Mouse (Mus musculus): Measurements from ENCODE around the gene Ddx19b. TPM values are rescaled to one million over a fixed set of nuclear protein-coding genes. Genes with fewer than 3 reads are reported as not detected.
"Not testable (repeated sequence)": the region's sequence is repeated elsewhere in the genome, so short reads cannot be mapped to it uniquely, and the experiment has no call there.

Ddx19b gene
- polyA plus RNA-seq, 1 experiment: 4.9 TPM

DNA sequence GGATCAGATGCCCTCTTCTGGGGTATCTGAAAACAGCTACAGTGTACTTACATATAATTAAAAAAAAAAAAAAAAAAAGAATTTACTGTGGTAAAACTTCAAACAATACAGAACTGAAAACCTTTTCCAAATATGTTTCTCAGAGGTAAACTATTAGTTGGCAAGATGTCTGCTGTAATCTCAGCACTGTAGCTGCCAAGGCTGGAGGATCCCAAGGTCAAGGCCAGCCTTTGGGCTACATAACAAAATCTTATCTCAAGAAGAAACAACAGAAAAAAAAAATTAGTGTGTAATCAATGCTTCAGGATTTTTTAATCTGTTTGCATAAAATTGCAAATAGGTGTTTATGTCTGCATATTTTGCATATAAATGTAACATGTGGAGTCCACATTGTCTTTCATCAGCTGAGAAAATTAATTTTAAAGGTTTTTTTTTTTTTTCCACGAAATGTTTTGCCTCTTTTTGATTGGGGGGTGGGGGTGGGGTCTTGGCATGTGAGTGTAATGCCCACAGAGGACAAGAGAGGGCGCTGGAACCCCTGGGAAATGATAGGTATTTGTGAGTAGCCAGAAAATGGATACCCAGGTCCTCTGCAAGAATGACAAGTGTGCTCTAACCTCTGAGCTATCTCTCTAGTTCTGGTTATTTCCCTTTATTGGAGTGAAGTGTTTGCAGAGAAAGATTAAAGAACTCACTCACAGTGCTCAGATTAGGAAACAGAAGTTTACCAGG is 12.6 kb upstream of the Ddx19b start:
- Histone ChIP-seq H3K4me1 (ENCODE audit: control insufficient read depth, insufficient read depth, low read length) (no peaks in the 10 kb centered on the region), H3K4me3 (replicated peaks; ENCODE audit: extremely low read depth, low read depth, low read length) (no peak overlapping the region)
- TF ChIP-seq CTCF (IDR thresholded peaks at IDR 0.05; ENCODE audit: insufficient read depth, low read length) (no peak), POLR2A (IDR thresholded peaks at IDR 0.05; ENCODE audit: borderline replicate concordance, extremely low read depth, low read depth, low read length) (no peak)
- DNase-seq: no peak
- 43% methylated on average over 2 of the region's 2 CpGs for WGBS

DNA sequence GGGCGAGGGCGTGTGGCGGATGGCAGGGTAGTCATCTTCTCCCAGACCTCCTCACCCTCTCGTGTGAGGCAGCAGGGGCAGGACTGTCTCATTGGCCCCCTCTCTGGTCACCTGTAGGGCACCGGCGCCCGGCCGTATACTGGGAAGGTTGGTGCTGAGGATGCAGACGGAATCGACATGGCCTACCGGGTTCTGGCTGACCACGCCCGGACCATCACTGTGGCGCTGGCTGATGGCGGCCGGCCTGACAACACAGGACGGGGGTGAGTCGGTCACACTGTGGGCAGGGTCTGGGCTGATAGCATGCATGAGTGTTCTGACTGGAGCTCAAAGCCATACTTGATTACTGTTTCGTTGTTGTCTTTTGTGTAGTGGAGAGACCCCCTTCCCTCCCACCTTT is 11.0 kb upstream of the Ddx19b start:
- Histone ChIP-seq H3K4me3 (replicated peaks; ENCODE audit: extremely low read depth, low read depth, low read length) (no peak overlapping the region), H3K4me1 (ENCODE audit: control insufficient read depth, insufficient read depth, low read length) (no peaks in the 10 kb centered on the region)
- no peak for TF ChIP-seq CTCF (IDR thresholded peaks at IDR 0.05; ENCODE audit: insufficient read depth, low read length)
- no peak for DNase-seq
- WGBS: 96% methylated on average over 19 of the region's 19 CpGs

DNA sequence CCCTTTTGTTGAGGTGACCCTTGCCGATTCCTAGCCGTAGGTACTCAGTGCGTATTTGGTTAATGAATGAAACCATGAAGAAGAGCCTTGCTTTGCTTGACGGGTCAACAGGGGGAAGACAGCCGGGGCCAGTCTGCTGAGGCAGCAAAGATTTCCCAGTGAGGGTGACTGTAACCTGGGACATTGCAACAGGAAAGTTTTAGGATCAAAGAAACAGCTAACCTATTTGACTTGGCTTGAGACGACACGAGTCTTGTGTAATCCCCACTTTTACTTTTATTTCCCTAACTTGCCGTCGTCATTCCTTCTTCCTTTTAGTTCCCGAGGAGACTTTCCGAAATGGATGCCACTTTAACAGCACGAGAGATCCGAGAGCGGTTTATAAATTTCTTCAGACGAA is 5.0 kb upstream of the Ddx19b start:
- DNase-seq: no peak
- no peak for TF ChIP-seq POLR2A (IDR thresholded peaks at IDR 0.05; ENCODE audit: borderline replicate concordance, extremely low read depth, low read depth, low read length)
- no peak for TF ChIP-seq CTCF (IDR thresholded peaks at IDR 0.05; ENCODE audit: insufficient read depth, low read length)
- Histone ChIP-seq H3K4me1 (ENCODE audit: control insufficient read depth, insufficient read depth, low read length) (peaks cover 3% of the 10 kb centered on the region; the same call in 1 of the 2 replicates), H3K4me3 (replicated peaks; ENCODE audit: extremely low read depth, low read depth, low read length) (no peak overlapping the region)
- WGBS: 88% methylated on average over 15 of the region's 15 CpGs

DNA sequence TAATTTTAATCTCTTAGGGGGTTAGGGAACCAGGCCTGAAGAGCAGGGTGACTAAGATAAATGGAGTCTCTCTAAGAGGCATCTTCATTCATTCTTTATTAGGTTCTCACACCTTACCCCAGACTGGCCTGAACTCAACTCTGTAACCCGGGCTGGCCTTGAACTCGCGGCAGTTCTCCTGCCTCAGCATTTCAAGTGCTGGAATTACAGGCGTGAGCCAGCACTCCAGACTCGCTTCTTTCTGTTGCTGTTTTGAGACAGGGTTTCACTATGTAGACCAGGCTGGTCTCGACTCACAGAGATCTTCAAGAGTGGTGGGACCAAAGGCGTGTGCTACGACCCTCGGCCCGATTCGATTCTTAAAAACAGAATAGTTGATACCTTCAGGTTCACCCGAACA is 2.7 kb upstream of the Ddx19b start:
- Histone ChIP-seq H3K4me1 (ENCODE audit: control insufficient read depth, insufficient read depth, low read length) (peaks cover 3% of the 10 kb centered on the region; the same call in 1 of the 2 replicates), H3K4me3 (replicated peaks; ENCODE audit: extremely low read depth, low read depth, low read length) (peak overlapping the region; percentile 90)
- 15% methylated on average over 12 of the region's 12 CpGs for WGBS
- TF ChIP-seq POLR2A (IDR thresholded peaks at IDR 0.05; ENCODE audit: borderline replicate concordance, extremely low read depth, low read depth, low read length) (no peak), CTCF (IDR thresholded peaks at IDR 0.05; ENCODE audit: insufficient read depth, low read length) (no peak)
- no peak for DNase-seq

DNA sequence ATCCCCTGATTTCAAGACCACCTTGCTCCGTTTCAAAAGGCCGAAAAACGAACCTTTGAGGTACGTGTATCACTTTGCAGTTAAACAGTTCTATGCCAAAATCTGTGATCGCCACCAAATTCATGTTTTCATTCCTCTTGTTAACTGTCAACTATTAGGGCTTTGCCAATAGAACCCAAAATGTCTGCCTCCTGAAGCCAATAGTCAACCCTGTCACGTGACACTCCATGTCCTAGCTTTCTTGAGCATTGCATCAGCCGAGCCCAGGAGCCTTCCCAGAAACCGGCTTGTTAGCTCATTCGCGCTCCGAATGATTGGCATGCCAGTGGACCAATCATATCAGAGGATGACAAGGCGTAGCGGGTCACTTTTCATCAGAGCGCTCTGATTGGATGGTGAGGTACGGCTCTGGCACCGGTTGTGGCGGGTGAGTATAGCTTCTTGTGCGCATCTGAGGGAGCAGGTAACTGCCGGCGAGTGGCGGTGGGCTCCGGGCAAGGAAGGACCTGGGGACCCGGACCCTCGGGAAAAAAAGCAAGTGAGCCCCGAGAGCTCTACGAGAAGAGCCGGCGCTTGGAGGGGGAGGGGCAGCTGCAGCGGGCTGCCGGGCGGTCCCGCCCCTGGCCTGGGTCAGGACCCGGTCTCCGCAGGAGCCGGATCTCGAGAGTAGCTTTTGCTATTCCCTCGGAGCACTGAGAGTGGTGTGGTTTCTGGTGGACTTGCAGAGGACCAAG is 2.1 kb upstream of the Ddx19b start:
- no peak for TF ChIP-seq CTCF (IDR thresholded peaks at IDR 0.05; ENCODE audit: insufficient read depth, low read length)
- TF ChIP-seq POLR2A (IDR thresholded peaks at IDR 0.05; ENCODE audit: borderline replicate concordance, extremely low read depth, low read depth, low read length): peak; percentile 67; the same call in 1 of the 2 replicates
- peaks cover 3% of the 10 kb centered on the region; the same call in 1 of the 2 replicates for H3K4me1 ChIP-seq (ENCODE audit: control insufficient read depth, insufficient read depth, low read length)
- 7% methylated on average over 37 of the region's 37 CpGs for WGBS
- DNase-seq: peak; percentile 93
- H3K4me3 ChIP-seq (replicated peaks; ENCODE audit: extremely low read depth, low read depth, low read length): peak overlapping the region; percentile 90

DNA sequence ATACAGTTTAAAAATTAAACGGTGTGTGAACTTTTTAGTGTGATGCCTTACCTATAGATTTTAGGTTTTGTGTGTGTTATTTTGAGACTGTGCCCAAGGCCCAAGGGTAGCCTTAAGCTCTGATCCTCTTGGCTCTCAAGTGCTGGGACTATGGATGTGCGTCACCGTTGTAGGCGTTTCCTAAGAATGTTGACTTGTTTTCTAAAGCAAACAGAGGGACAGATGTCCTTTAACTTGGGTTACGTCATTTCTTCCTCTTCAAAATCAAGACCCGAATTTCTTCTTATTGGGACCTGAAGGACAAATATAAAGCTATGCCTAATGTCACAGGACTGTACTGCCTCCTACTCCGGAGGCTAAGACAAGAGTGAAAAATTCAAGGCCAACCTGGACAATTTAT is 1.4 kb upstream of the Ddx19b start, which contains the start of gene Aars:
Gene Aars, plus strand, starts transcription at position 229 of the 400 bp plus-strand sequence.
- TF ChIP-seq POLR2A (IDR thresholded peaks at IDR 0.05; ENCODE audit: borderline replicate concordance, extremely low read depth, low read depth, low read length): no peak
- WGBS: 88% methylated on average over 7 of the region's 7 CpGs
- peak within 1 kb of the TSS; percentile 90 for H3K4me3 ChIP-seq (replicated peaks; ENCODE audit: extremely low read depth, low read depth, low read length)
- no peak for DNase-seq
- H3K4me1 ChIP-seq (ENCODE audit: control insufficient read depth, insufficient read depth, low read length): peaks cover 3% of the 10 kb centered on the region; the same call in 1 of the 2 replicates

DNA sequence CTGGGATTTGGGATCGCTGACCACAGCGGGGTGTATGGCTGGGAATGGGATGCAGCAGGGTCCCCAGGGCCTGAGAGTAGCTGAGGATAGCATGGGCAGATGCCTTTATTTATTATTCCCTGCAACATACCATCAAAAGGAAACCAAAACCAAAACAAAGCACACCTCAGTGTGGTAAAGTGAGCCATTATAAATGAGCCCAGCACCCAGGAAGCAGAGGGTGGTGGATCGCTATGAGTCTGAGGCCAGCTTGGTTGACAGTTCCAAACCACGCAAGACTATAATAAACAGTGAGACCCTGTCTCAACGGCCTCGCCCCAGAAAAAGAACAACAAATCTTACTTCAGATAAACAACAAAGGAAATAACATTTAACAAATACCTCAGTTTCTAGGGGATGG is 1.5 kb downstream of the Ddx19b start:
- DNase-seq: no peak
- no peak overlapping the region for H3K4me3 ChIP-seq (replicated peaks; ENCODE audit: extremely low read depth, low read depth, low read length)
- H3K4me1 ChIP-seq (ENCODE audit: control insufficient read depth, insufficient read depth, low read length): no peaks in the 10 kb centered on the region
- WGBS: 61% methylated on average over 6 of the region's 6 CpGs
- TF ChIP-seq POLR2A (IDR thresholded peaks at IDR 0.05; ENCODE audit: borderline replicate concordance, extremely low read depth, low read depth, low read length) (no peak), CTCF (IDR thresholded peaks at IDR 0.05; ENCODE audit: insufficient read depth, low read length) (no peak)

DNA sequence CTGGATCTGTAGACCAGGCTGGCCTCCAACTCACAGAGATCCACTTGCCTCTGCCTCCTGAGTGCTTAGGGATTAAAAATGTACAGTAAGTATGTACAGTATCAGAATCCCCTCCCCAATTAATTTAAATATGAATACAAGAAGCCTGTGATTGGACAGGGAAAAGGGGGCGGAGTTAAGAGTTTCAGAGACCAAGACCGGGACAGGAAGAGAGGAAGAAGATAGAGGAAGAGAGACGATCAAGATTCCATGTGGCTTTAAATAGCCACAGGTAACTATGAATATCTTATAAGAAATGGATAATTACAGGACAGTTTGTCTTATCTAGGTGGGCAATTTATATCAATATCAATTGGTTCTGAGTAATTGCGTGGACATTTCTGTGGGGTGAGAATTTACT is 2.0 kb downstream of the Ddx19b start:
- Histone ChIP-seq H3K4me3 (replicated peaks; ENCODE audit: extremely low read depth, low read depth, low read length) (no peak overlapping the region), H3K4me1 (ENCODE audit: control insufficient read depth, insufficient read depth, low read length) (no peaks in the 10 kb centered on the region)
- TF ChIP-seq CTCF (IDR thresholded peaks at IDR 0.05; ENCODE audit: insufficient read depth, low read length) (no peak), POLR2A (IDR thresholded peaks at IDR 0.05; ENCODE audit: borderline replicate concordance, extremely low read depth, low read depth, low read length) (no peak)
- 36% methylated on average over 4 of the region's 4 CpGs for WGBS
- DNase-seq: no peak

DNA sequence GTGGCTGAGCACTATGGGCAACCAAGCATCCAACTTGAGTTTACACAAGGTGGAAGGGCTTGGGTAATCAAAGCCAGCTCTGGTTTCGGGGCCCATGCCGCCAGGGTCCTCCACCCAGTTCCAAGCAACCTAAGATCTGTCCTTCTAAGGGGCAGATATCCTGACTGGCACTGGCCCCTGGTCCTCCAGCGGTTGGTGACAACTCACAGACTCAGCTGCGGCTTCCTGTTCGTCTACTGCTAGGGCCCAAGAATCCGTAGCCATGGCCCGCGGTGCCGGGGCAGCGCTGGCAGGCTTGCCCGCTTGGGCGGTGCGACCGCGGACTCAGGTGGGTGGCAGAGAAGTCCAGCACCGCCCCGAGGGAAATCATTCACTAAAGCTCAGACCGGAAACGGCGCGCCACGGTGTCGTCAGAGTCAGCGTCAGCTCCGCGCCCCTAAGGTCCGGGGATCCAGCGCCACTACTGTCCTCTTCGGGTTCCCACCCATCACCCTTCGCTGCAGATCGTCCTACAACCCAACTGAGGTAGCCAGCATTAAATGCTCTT is 4.1 kb downstream of the Ddx19b start:
- DNase-seq: peak; percentile 87

DNA sequence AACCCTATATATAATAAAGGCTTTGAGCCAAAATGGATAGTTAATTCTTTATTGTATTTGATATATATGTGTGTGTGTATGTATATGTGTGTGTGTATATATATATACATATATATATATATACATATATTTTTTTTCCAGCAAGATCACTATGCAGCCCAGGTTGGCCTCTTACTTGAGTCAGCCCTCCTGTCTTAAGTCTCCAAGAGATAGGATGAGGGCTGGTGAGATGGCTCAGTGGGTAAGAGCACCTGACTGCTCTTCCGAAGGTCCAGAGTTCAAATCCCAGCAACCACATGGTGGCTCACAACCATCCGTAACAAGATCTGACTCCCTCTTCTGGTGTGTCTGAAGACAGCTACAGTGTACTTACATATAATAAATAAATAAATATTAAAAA is 4.9 kb downstream of the Ddx19b start:
- not testable (repeated sequence) for DNase-seq; H3K4me1 ChIP-seq (ENCODE audit: control insufficient read depth, insufficient read depth, low read length); H3K4me3 ChIP-seq (replicated peaks; ENCODE audit: extremely low read depth, low read depth, low read length)
- 84% methylated on average over 2 of the region's 2 CpGs for WGBS

More for the DNA sequence above, 4.1 kb downstream of the Ddx19b start:
- Histone ChIP-seq H3K4me3 (replicated peaks; ENCODE audit: extremely low read depth, low read depth, low read length) (peak overlapping the region; percentile 80), H3K4me1 (ENCODE audit: control insufficient read depth, insufficient read depth, low read length) (no peaks in the 10 kb centered on the region)
- WGBS: 1% methylated on average over 31 of the region's 31 CpGs
- TF ChIP-seq POLR2A (IDR thresholded peaks at IDR 0.05; ENCODE audit: borderline replicate concordance, extremely low read depth, low read depth, low read length) (peak; percentile 72), CTCF (IDR thresholded peaks at IDR 0.05; ENCODE audit: insufficient read depth, low read length) (no peak)

DNA sequence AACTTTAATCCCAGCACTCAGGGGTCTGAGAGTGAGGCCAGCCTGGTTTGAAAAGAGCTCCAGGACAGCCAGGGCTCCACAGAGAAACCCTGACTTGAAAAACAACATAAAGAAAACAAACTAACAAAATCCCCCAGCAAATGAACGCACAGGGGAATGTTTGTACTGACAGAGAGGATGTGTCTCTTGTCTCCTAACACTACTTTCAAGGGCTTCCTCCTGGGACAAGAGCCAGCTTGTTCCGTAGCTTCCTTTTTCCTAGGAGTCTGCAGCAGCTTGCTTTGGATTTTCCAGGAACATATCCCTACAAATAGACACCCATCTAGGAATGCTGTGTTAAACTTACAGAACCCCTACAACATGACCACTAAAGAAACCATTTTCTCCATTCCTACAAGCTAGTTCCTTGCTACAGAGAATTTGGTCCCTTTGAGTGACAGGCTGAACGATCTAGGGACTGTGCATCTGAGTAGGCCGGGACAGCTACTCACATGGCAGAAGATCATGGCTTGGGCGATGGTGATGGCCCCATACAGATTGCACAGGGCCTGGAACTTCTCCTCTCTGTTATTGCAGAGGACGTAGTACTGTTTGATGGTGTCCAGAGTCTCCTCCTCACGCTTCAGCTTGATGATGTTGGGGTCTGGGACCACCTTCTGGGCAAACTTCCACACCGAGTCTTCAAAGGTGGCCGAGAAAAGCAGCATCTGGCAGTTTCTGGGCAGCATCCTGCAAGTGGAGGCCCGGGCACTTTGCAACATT is 21.1 kb downstream of the Ddx19b start:
- not testable (repeated sequence) for DNase-seq; H3K4me3 ChIP-seq (replicated peaks; ENCODE audit: extremely low read depth, low read depth, low read length); H3K4me1 ChIP-seq (ENCODE audit: control insufficient read depth, insufficient read depth, low read length)
- 68% methylated on average over 9 of the region's 10 CpGs for WGBS
